Mouse (Mus musculus): Measurements from ENCODE around the gene Lama2. TPM values are rescaled to one million over a fixed set of nuclear protein-coding genes. Genes with fewer than 3 reads are reported as not detected.

Gene Lama2
- polyA plus RNA-seq (2016; fragmentation: Nextera tagmentation; extraction: Ambion mirVana), result 6.9 and 8.3 TPM in 2 replicates

GRCm38 (mm10) chr10:27619658-27620057 is at the start of gene Lama2:
Gene Lama2, minus strand, starts transcription at chr10:27619758.
- Histone ChIP-seq H3K4me3 (replicated peaks) (no peak within 1 kb of the TSS), H3K36me3 (replicated peaks) (no peaks in the 10 kb centered on the region), H3K27me3 (no peaks in the 10 kb centered on the region), H3K9me3 (no peaks in the 10 kb centered on the region), H3K4me1 (peaks cover 10% of the 10 kb centered on the region), H3K9ac (no peak within 1 kb of the TSS), H3K4me2 (no peak within 1 kb of the TSS), H3K27ac (no peak within 1 kb of the TSS)
- WGBS, result 94% methylated on average over 3 of the region's 3 CpGs
- ATAC-seq (ENCODE audit: low FRiP score), result no peak

- Histone ChIP-seq H3K9me3 (no peaks in the 10 kb centered on the region), H3K4me1 (no peaks in the 10 kb centered on the region), H3K9ac (no peak overlapping the region), H3K4me2 (no peak overlapping the region), H3K4me3 (replicated peaks) (no peak overlapping the region), H3K27me3 (no peaks in the 10 kb centered on the region), H3K27ac (no peak overlapping the region), H3K36me3 (replicated peaks) (no peaks in the 10 kb centered on the region)
- WGBS, result 90% methylated on average over 1 of the region's 1 CpGs
- ATAC-seq (ENCODE audit: low FRiP score), result no peak
Observed at GRCm38 (mm10) chr10:27664391-27664790, 44.8 kb upstream of the Lama2 start.

GRCm38 (mm10) chr10:27663396-27663795 is 43.8 kb upstream of the Lama2 start:
- Histone ChIP-seq H3K27ac (no peak overlapping the region), H3K9me3 (no peaks in the 10 kb centered on the region), H3K4me1 (no peaks in the 10 kb centered on the region), H3K36me3 (replicated peaks) (no peaks in the 10 kb centered on the region), H3K4me3 (replicated peaks) (no peak overlapping the region), H3K27me3 (no peaks in the 10 kb centered on the region), H3K4me2 (no peak overlapping the region), H3K9ac (no peak overlapping the region)
- WGBS, result 88% methylated on average over 1 of the region's 1 CpGs
- ATAC-seq (ENCODE audit: low FRiP score), result no peak

- no peaks in the 10 kb centered on the region for H3K36me3 ChIP-seq (replicated peaks)
- ATAC-seq (ENCODE audit: low FRiP score), result no peak
- H3K4me2 ChIP-seq, result no peak overlapping the region
- H3K9me3 ChIP-seq, result no peaks in the 10 kb centered on the region
- H3K27me3 ChIP-seq, result no peaks in the 10 kb centered on the region
- H3K4me1 ChIP-seq, result no peaks in the 10 kb centered on the region
- WGBS, result 90% methylated on average over 4 of the region's 4 CpGs
- no peak overlapping the region for H3K4me3 ChIP-seq (replicated peaks)
- H3K9ac ChIP-seq, result no peak overlapping the region
- no peak overlapping the region for H3K27ac ChIP-seq
Observed at GRCm38 (mm10) chr10:27654164-27654563, 34.6 kb upstream of the Lama2 start.

GRCm38 (mm10) chr10:27652694-27653335 is 33.3 kb upstream of the Lama2 start:
- H3K4me1 ChIP-seq, result no peaks in the 10 kb centered on the region
- no peaks in the 10 kb centered on the region for H3K36me3 ChIP-seq (replicated peaks)
- H3K27ac ChIP-seq, result no peak overlapping the region
- H3K4me3 ChIP-seq (replicated peaks), result no peak overlapping the region
- no peaks in the 10 kb centered on the region for H3K27me3 ChIP-seq
- no peaks in the 10 kb centered on the region for H3K9me3 ChIP-seq
- 70% methylated on average over 8 of the region's 8 CpGs for WGBS
- H3K4me2 ChIP-seq, result no peak overlapping the region
- no peak overlapping the region for H3K9ac ChIP-seq
- no peak for ATAC-seq (ENCODE audit: low FRiP score)

- H3K27me3 ChIP-seq, result no peaks in the 10 kb centered on the region
- 54% methylated on average over 2 of the region's 2 CpGs for WGBS
- no peak overlapping the region for H3K27ac ChIP-seq
- no peak for ATAC-seq (ENCODE audit: low FRiP score)
- no peaks in the 10 kb centered on the region for H3K9me3 ChIP-seq
- H3K4me1 ChIP-seq, result no peaks in the 10 kb centered on the region
- H3K4me2 ChIP-seq, result no peak overlapping the region
- no peak overlapping the region for H3K9ac ChIP-seq
- H3K4me3 ChIP-seq (replicated peaks), result no peak overlapping the region
- no peaks in the 10 kb centered on the region for H3K36me3 ChIP-seq (replicated peaks)
Observed at GRCm38 (mm10) chr10:27635721-27636120, 16.2 kb upstream of the Lama2 start.

GRCm38 (mm10) chr10:27631002-27631401 is 11.4 kb upstream of the Lama2 start:
- Histone ChIP-seq H3K9me3 (no peaks in the 10 kb centered on the region), H3K27me3 (no peaks in the 10 kb centered on the region), H3K36me3 (replicated peaks) (no peaks in the 10 kb centered on the region), H3K4me1 (no peaks in the 10 kb centered on the region), H3K27ac (no peak overlapping the region), H3K9ac (no peak overlapping the region), H3K4me2 (no peak overlapping the region), H3K4me3 (replicated peaks) (no peak overlapping the region)
- WGBS, result 81% methylated on average over 4 of the region's 4 CpGs
- no peak for ATAC-seq (ENCODE audit: low FRiP score)

GRCm38 (mm10) chr10:27621697-27622449 is 2.3 kb upstream of the Lama2 start:
- no peak overlapping the region for H3K9ac ChIP-seq
- no peak overlapping the region for H3K27ac ChIP-seq
- 86% methylated on average over 9 of the region's 9 CpGs for WGBS
- no peaks in the 10 kb centered on the region for H3K4me1 ChIP-seq
- no peaks in the 10 kb centered on the region for H3K9me3 ChIP-seq
- no peak for ATAC-seq (ENCODE audit: low FRiP score)
- H3K36me3 ChIP-seq (replicated peaks), result no peaks in the 10 kb centered on the region
- no peak overlapping the region for H3K4me3 ChIP-seq (replicated peaks)
- no peak overlapping the region for H3K4me2 ChIP-seq
- no peaks in the 10 kb centered on the region for H3K27me3 ChIP-seq

- Histone ChIP-seq H3K4me1 (peaks cover 10% of the 10 kb centered on the region), H3K4me3 (replicated peaks) (no peak overlapping the region)
Observed at GRCm38 (mm10) chr10:27617522-27618020, 2.0 kb downstream of the Lama2 start.

GRCm38 (mm10) chr10:27616641-27617415 is 2.7 kb downstream of the Lama2 start:
- peak overlapping the region; percentile 35 for H3K4me3 ChIP-seq (replicated peaks)
- H3K27ac ChIP-seq, result peak overlapping the region; percentile 25; the same call in 1 of the 2 replicates
- peaks cover 10% of the 10 kb centered on the region for H3K4me1 ChIP-seq
- no peaks in the 10 kb centered on the region for H3K9me3 ChIP-seq
- no peaks in the 10 kb centered on the region for H3K27me3 ChIP-seq
- H3K9ac ChIP-seq, result peak overlapping the region; percentile 47
- 15% methylated on average over 17 of the region's 18 CpGs for WGBS
- H3K4me2 ChIP-seq, result peak overlapping the region; percentile 59
- peak; percentile 67; the same call in 1 of the 2 replicates for ATAC-seq (ENCODE audit: low FRiP score)
- no peaks in the 10 kb centered on the region for H3K36me3 ChIP-seq (replicated peaks)

More at GRCm38 (mm10) chr10:27617522-27618020, 2.0 kb downstream of the Lama2 start:
- no peaks in the 10 kb centered on the region for H3K9me3 ChIP-seq
- ATAC-seq (ENCODE audit: low FRiP score), result no peak
- no peak overlapping the region for H3K27ac ChIP-seq
- H3K36me3 ChIP-seq (replicated peaks), result no peaks in the 10 kb centered on the region
- 81% methylated on average over 4 of the region's 4 CpGs for WGBS
- H3K27me3 ChIP-seq, result no peaks in the 10 kb centered on the region
- H3K4me2 ChIP-seq, result no peak overlapping the region
- H3K9ac ChIP-seq, result no peak overlapping the region

- peaks cover 3% of the 10 kb centered on the region; the same call in 1 of the 2 replicates for H3K4me1 ChIP-seq
- 95% methylated on average over 3 of the region's 3 CpGs for WGBS
- no peak overlapping the region for H3K27ac ChIP-seq
- H3K27me3 ChIP-seq, result no peaks in the 10 kb centered on the region
- H3K4me3 ChIP-seq (replicated peaks), result no peak overlapping the region
- no peak overlapping the region for H3K4me2 ChIP-seq
- H3K9me3 ChIP-seq, result no peaks in the 10 kb centered on the region
- H3K9ac ChIP-seq, result no peak overlapping the region
- H3K36me3 ChIP-seq (replicated peaks), result no peaks in the 10 kb centered on the region
- no peak for ATAC-seq (ENCODE audit: low FRiP score)
Observed at GRCm38 (mm10) chr10:27595675-27596074, 23.9 kb downstream of the Lama2 start.

- Histone ChIP-seq H3K4me3 (replicated peaks) (no peak overlapping the region), H3K4me1 (no peaks in the 10 kb centered on the region), H3K36me3 (replicated peaks) (no peaks in the 10 kb centered on the region), H3K27ac (no peak overlapping the region), H3K27me3 (no peaks in the 10 kb centered on the region), H3K9ac (no peak overlapping the region), H3K9me3 (no peaks in the 10 kb centered on the region), H3K4me2 (no peak overlapping the region)
- 83% methylated on average over 2 of the region's 2 CpGs for WGBS
- ATAC-seq (ENCODE audit: low FRiP score), result no peak
Observed at GRCm38 (mm10) chr10:27533217-27533616, 86.3 kb downstream of the Lama2 start.
